Mouse (Mus musculus): Measurements from ENCODE around the gene Vgf. TPM values are rescaled to one million over a fixed set of nuclear protein-coding genes. Genes with fewer than 3 reads are reported as not detected.

Vgf gene
- polyA plus RNA-seq, 1 experiment from 2014 or later: 0.14 TPM

GRCm38 (mm10) chr5:137024318-137024717 is 1.9 kb upstream of the Vgf start:
- H3K4me2 ChIP-seq (replicated peaks; ENCODE audit: low read depth, low read length): no peak overlapping the region
- H3K9ac ChIP-seq (ENCODE audit: low read depth, low read length): no peak overlapping the region
- DNase-seq (ENCODE audit: low spot score) (no peak), ATAC-seq (ENCODE audit: low FRiP score) (no peak)
- H3K27ac ChIP-seq (ENCODE audit: low read depth, low read length): no peak overlapping the region
- H3K4me1 ChIP-seq (replicated peaks; ENCODE audit: control insufficient read depth, insufficient read depth, low read length): 0 out of 2 replicates have a peak, but pooled peaks cover 5% of the 10 kb centered on the region
- peaks cover 48% of the 10 kb centered on the region for H3K27me3 ChIP-seq (ENCODE audit: control insufficient read depth, insufficient read depth, low read length)
- no peak overlapping the region for H3K4me3 ChIP-seq (ENCODE audit: low read depth, low read length)
- 63% methylated on average over 3 of the region's 3 CpGs for WGBS
- H3K9me3 ChIP-seq (ENCODE audit: control insufficient read depth, low read length): no peaks in the 10 kb centered on the region
- H3K36me3 ChIP-seq (ENCODE audit: control insufficient read depth, insufficient read depth, low read length): no peaks in the 10 kb centered on the region

- Histone ChIP-seq H3K9ac (ENCODE audit: low read depth, low read length) (no peak overlapping the region), H3K4me2 (replicated peaks; ENCODE audit: low read depth, low read length) (peak overlapping the region; percentile 14; the same call in 1 of the 2 replicates), H3K27ac (ENCODE audit: low read depth, low read length) (no peak overlapping the region), H3K27me3 (ENCODE audit: control insufficient read depth, insufficient read depth, low read length) (peaks cover 52% of the 10 kb centered on the region), H3K36me3 (ENCODE audit: control insufficient read depth, insufficient read depth, low read length) (no peaks in the 10 kb centered on the region), H3K4me1 (replicated peaks; ENCODE audit: control insufficient read depth, insufficient read depth, low read length) (0 out of 2 replicates have a peak, but pooled peaks cover 7% of the 10 kb centered on the region), H3K9me3 (ENCODE audit: control insufficient read depth, low read length) (no peaks in the 10 kb centered on the region), H3K4me3 (ENCODE audit: low read depth, low read length) (no peak overlapping the region)
- ATAC-seq (ENCODE audit: low FRiP score) (no peak), DNase-seq (ENCODE audit: low spot score) (peak; percentile 90)
- under 1% methylated on average over 23 of the region's 23 CpGs for WGBS
Measured at GRCm38 (mm10) chr5:137025132-137025531, 1.1 kb upstream of the Vgf start.

GRCm38 (mm10) chr5:137028561-137029272 is 2.5 kb downstream of the Vgf start:
- H3K36me3 ChIP-seq (ENCODE audit: control insufficient read depth, insufficient read depth, low read length): no peaks in the 10 kb centered on the region
- peaks cover 16% of the 10 kb centered on the region; the same call in 1 of the 2 replicates for H3K4me1 ChIP-seq (replicated peaks; ENCODE audit: control insufficient read depth, insufficient read depth, low read length)
- no peak overlapping the region for H3K27ac ChIP-seq (ENCODE audit: low read depth, low read length)
- no peak overlapping the region for H3K9ac ChIP-seq (ENCODE audit: low read depth, low read length)
- H3K4me2 ChIP-seq (replicated peaks; ENCODE audit: low read depth, low read length): peak overlapping the region; percentile 46; the same call in 1 of the 2 replicates
- no peak overlapping the region for H3K4me3 ChIP-seq (ENCODE audit: low read depth, low read length)
- ATAC-seq (ENCODE audit: low FRiP score): no peak
- H3K27me3 ChIP-seq (ENCODE audit: control insufficient read depth, insufficient read depth, low read length): peaks cover 75% of the 10 kb centered on the region
- H3K9me3 ChIP-seq (ENCODE audit: control insufficient read depth, low read length): no peaks in the 10 kb centered on the region
- WGBS: 4% methylated on average over 29 of the region's 29 CpGs
- no peak for DNase-seq (ENCODE audit: low spot score)

- Histone ChIP-seq H3K9ac (ENCODE audit: low read depth, low read length) (no peak overlapping the region), H3K4me3 (ENCODE audit: low read depth, low read length) (peak overlapping the region; percentile 29), H3K4me1 (replicated peaks; ENCODE audit: control insufficient read depth, insufficient read depth, low read length) (peaks cover 16% of the 10 kb centered on the region; the same call in 1 of the 2 replicates), H3K4me2 (replicated peaks; ENCODE audit: low read depth, low read length) (peak overlapping the region; percentile 46), H3K36me3 (ENCODE audit: control insufficient read depth, insufficient read depth, low read length) (no peaks in the 10 kb centered on the region), H3K27me3 (ENCODE audit: control insufficient read depth, insufficient read depth, low read length) (peaks cover 72% of the 10 kb centered on the region), H3K9me3 (ENCODE audit: control insufficient read depth, low read length) (no peaks in the 10 kb centered on the region), H3K27ac (ENCODE audit: low read depth, low read length) (no peak overlapping the region)
- WGBS: 2% methylated on average over 8 of the region's 8 CpGs
- ATAC-seq (ENCODE audit: low FRiP score) (no peak), DNase-seq (ENCODE audit: low spot score) (no peak)
Measured at GRCm38 (mm10) chr5:137029273-137029585, 3.0 kb downstream of the Vgf start.

GRCm38 (mm10) chr5:137029643-137030415 is 3.6 kb downstream of the Vgf start:
- no peaks in the 10 kb centered on the region for H3K9me3 ChIP-seq (ENCODE audit: control insufficient read depth, low read length)
- H3K4me3 ChIP-seq (ENCODE audit: low read depth, low read length): peak overlapping the region; percentile 29
- H3K9ac ChIP-seq (ENCODE audit: low read depth, low read length): no peak overlapping the region
- H3K27me3 ChIP-seq (ENCODE audit: control insufficient read depth, insufficient read depth, low read length): peaks cover 68% of the 10 kb centered on the region
- peak overlapping the region; percentile 46 for H3K4me2 ChIP-seq (replicated peaks; ENCODE audit: low read depth, low read length)
- peaks cover 16% of the 10 kb centered on the region; the same call in 1 of the 2 replicates for H3K4me1 ChIP-seq (replicated peaks; ENCODE audit: control insufficient read depth, insufficient read depth, low read length)
- no peak overlapping the region for H3K27ac ChIP-seq (ENCODE audit: low read depth, low read length)
- DNase-seq (ENCODE audit: low spot score) (peak; percentile 99), ATAC-seq (ENCODE audit: low FRiP score) (peak; percentile 81)
- WGBS: under 1% methylated on average over 52 of the region's 52 CpGs
- no peaks in the 10 kb centered on the region for H3K36me3 ChIP-seq (ENCODE audit: control insufficient read depth, insufficient read depth, low read length)

GRCm38 (mm10) chr5:137030416-137030810 is 4.2 kb downstream of the Vgf start:
- no peaks in the 10 kb centered on the region for H3K36me3 ChIP-seq (ENCODE audit: control insufficient read depth, insufficient read depth, low read length)
- no peak overlapping the region for H3K27ac ChIP-seq (ENCODE audit: low read depth, low read length)
- H3K4me1 ChIP-seq (replicated peaks; ENCODE audit: control insufficient read depth, insufficient read depth, low read length): peaks cover 16% of the 10 kb centered on the region; the same call in 1 of the 2 replicates
- 9% methylated on average over 22 of the region's 22 CpGs for WGBS
- no peak overlapping the region for H3K9ac ChIP-seq (ENCODE audit: low read depth, low read length)
- H3K27me3 ChIP-seq (ENCODE audit: control insufficient read depth, insufficient read depth, low read length): peaks cover 62% of the 10 kb centered on the region
- peak overlapping the region; percentile 39 for H3K4me2 ChIP-seq (replicated peaks; ENCODE audit: low read depth, low read length)
- ATAC-seq (ENCODE audit: low FRiP score): no peak
- DNase-seq (ENCODE audit: low spot score): no peak
- H3K9me3 ChIP-seq (ENCODE audit: control insufficient read depth, low read length): no peaks in the 10 kb centered on the region
- peak overlapping the region; percentile 6; the same call in 1 of the 2 replicates for H3K4me3 ChIP-seq (ENCODE audit: low read depth, low read length)

- Histone ChIP-seq H3K9me3 (ENCODE audit: control insufficient read depth, low read length) (no peaks in the 10 kb centered on the region), H3K4me1 (replicated peaks; ENCODE audit: control insufficient read depth, insufficient read depth, low read length) (peaks cover 16% of the 10 kb centered on the region; the same call in 1 of the 2 replicates), H3K36me3 (ENCODE audit: control insufficient read depth, insufficient read depth, low read length) (0 out of 2 replicates have a peak, but pooled peaks cover 3% of the 10 kb centered on the region), H3K27me3 (ENCODE audit: control insufficient read depth, insufficient read depth, low read length) (peaks cover 53% of the 10 kb centered on the region), H3K27ac (ENCODE audit: low read depth, low read length) (no peak overlapping the region), H3K4me3 (ENCODE audit: low read depth, low read length) (peak overlapping the region; percentile 48), H3K9ac (ENCODE audit: low read depth, low read length) (0 out of 2 replicates have a peak overlapping the region, but pooled peaks have one; percentile 19), H3K4me2 (replicated peaks; ENCODE audit: low read depth, low read length) (peak overlapping the region; percentile 99)
- peak; percentile 31 for DNase-seq (ENCODE audit: low spot score)
- WGBS: under 1% methylated on average over 74 of the region's 78 CpGs
- ATAC-seq (ENCODE audit: low FRiP score): no peak
Measured at GRCm38 (mm10) chr5:137031076-137032032, 5.2 kb downstream of the Vgf start.

- peaks cover 16% of the 10 kb centered on the region; the same call in 1 of the 2 replicates for H3K4me1 ChIP-seq (replicated peaks; ENCODE audit: control insufficient read depth, insufficient read depth, low read length)
- 1% methylated on average over 28 of the region's 33 CpGs for WGBS
- H3K27ac ChIP-seq (ENCODE audit: low read depth, low read length): no peak overlapping the region
- peaks cover 46% of the 10 kb centered on the region for H3K27me3 ChIP-seq (ENCODE audit: control insufficient read depth, insufficient read depth, low read length)
- DNase-seq (ENCODE audit: low spot score) (peak; percentile 56), ATAC-seq (ENCODE audit: low FRiP score) (peak; percentile 4; the same call in 1 of the 2 replicates)
- H3K36me3 ChIP-seq (ENCODE audit: control insufficient read depth, insufficient read depth, low read length): 0 out of 2 replicates have a peak, but pooled peaks cover 3% of the 10 kb centered on the region
- H3K9ac ChIP-seq (ENCODE audit: low read depth, low read length): 0 out of 2 replicates have a peak overlapping the region, but pooled peaks have one; percentile 19
- peak overlapping the region; percentile 99 for H3K4me2 ChIP-seq (replicated peaks; ENCODE audit: low read depth, low read length)
- no peaks in the 10 kb centered on the region for H3K9me3 ChIP-seq (ENCODE audit: control insufficient read depth, low read length)
- peak overlapping the region; percentile 48 for H3K4me3 ChIP-seq (ENCODE audit: low read depth, low read length)
Measured at GRCm38 (mm10) chr5:137032033-137032421, 5.8 kb downstream of the Vgf start.
